Mouse (Mus musculus): ENCODE measurements around the gene Gclm.

GRCm38 (mm10) chr3:122245215-122245877, at the start of gene Gclm:
- peak; percentile 24; the same call in 1 of the 2 replicates for TF ChIP-seq CTCF (IDR thresholded peaks at IDR 0.05; ENCODE audit: low read depth)
- TF ChIP-seq EP300 (IDR thresholded peaks at IDR 0.05; ENCODE audit: low read depth), result no peak

All from heart, postnatal 0 days (tissue).